Mouse (Mus musculus) embryonic facial prominence, embryonic 14.5 days (tissue): ENCODE data around the gene Vmn1r73. TPM values are rescaled to one million over a fixed set of nuclear protein-coding genes. Genes with fewer than 3 reads are reported as not detected.

Source experiments
- ATAC-seq: fragments of 200-750 bp; cut with Nextera tagmentation; 2 replicates; pipeline ENCODE4 v1.8.0; 2017; ENCODE audit warnings: low read depth, moderate number of reproducible peaks, moderate TSS enrichment
- DNase-seq: peaks from one replicate; pipeline ENCODE4 v3.0.0-alpha.2; 2015; ENCODE audit warnings: low spot score
- H3K27ac ChIP-seq: fragments of 300-500 bp; sonication (generic); replicated peaks from 2 replicates; pipeline ENCODE4 v1.5.1; 2014; ENCODE audit warnings: low read depth, mild to moderate bottlenecking, low read length, moderate library complexity
- H3K27me3 ChIP-seq: fragments of 300-500 bp; sonication (generic); replicated peaks from 2 replicates; pipeline ENCODE4 v1.6.1; 2014; ENCODE audit warnings: low read length; ENCODE audit not compliant: control insufficient read depth, insufficient read depth
- H3K36me3 ChIP-seq: fragments of 300-500 bp; sonication (generic); 2 replicates; pipeline ENCODE4 v1.6.1; 2014; ENCODE audit warnings: low read length, mixed read lengths; ENCODE audit not compliant: control insufficient read depth, insufficient read depth
- H3K4me1 ChIP-seq: fragments of 300-500 bp; sonication (generic); 2 replicates; pipeline ENCODE4 v1.6.1; 2014; ENCODE audit warnings: antibody characterized with exemption, low read length; ENCODE audit not compliant: control insufficient read depth, insufficient read depth
- H3K4me2 ChIP-seq: fragments of 300-500 bp; sonication (generic); 2 replicates; pipeline ENCODE4 v1.6.1; 2014; ENCODE audit warnings: low read depth, mild to moderate bottlenecking, low read length, moderate library complexity, mixed read lengths
- H3K4me3 ChIP-seq: fragments of 300-500 bp; sonication (generic); 2 replicates; pipeline ENCODE4 v1.5.1; 2014; ENCODE audit warnings: low read depth, mild to moderate bottlenecking, low read length
- H3K9ac ChIP-seq: fragments of 300-500 bp; sonication (generic); 2 replicates; pipeline ENCODE4 v1.6.1; 2014; ENCODE audit warnings: low read depth, mild to moderate bottlenecking, low read length, moderate library complexity, mixed read lengths
- H3K9me3 ChIP-seq: fragments of 300-500 bp; sonication (generic); 2 replicates; pipeline ENCODE4 v1.6.1; 2016; ENCODE audit warnings: low read length; ENCODE audit not compliant: control insufficient read depth
- WGBS: fragments of 180-500 bp; shearing (Covaris S2); extraction: QIAGEN DNeasy Blood & Tissue Kit; methylation state at CpG from one replicate; pipeline ENCODE4 v1.1.7; 2014; 5-methylcytosine and 5-hydroxymethylcytosine counted together
- polyA plus RNA-seq: library from polyadenylated mRNA; unstranded; fragments of >200 nt; fragmentation: Nextera tagmentation; extraction: Ambion mirVana; gene quantifications from 2 replicates; pipeline ENCODE4 v1.2.1, GENCODE M21; 2014

Vmn1r73 gene
- polyA plus RNA-seq: not detected in 2 replicates

DNA sequence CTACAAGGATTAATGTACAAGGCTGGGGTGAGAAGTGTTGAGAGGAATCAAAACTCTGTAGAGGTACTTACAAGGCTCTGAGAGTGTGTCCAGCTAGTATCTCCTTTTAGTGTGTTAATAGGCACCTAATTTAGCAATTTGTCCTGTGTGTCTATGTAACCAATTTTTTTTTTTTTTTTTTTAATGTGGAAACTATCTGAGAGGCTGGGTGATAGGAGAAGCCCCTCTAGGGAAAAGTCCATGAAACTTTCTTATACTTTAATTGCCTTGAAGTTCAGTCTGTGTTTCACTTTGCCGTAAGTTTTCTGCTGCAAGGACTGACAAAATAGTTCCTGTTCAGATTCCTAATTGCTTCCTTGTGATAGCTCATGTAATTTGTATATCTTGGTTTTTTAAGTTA is at the start of gene Vmn1r73:
Vmn1r73 (plus strand) TSS at position 301 of the 400 bp plus-strand sequence.
- Histone ChIP-seq H3K9me3 (peaks cover 34% of the 10 kb centered on the region), H3K4me1 (no peaks in the 10 kb centered on the region), H3K4me2 (no peak within 1 kb of the TSS), H3K27me3 (no peaks in the 10 kb centered on the region), H3K36me3 (no peaks in the 10 kb centered on the region), H3K27ac (no peak within 1 kb of the TSS), H3K9ac (no peak within 1 kb of the TSS), H3K4me3 (no peak within 1 kb of the TSS)
- DNase-seq (no peak), ATAC-seq (no peak)
- 80% methylated on average over 1 of the region's 1 CpGs for WGBS

Other genes with a start within 250 kb of the Vmn1r73 start
- not detected in 2 replicates for gene Zscan4-ps2, start 216.0 kb upstream of the Vmn1r73 start, polyA plus RNA-seq
- not detected in 2 replicates for gene Zscan4-ps3, start 121.0 kb upstream of the Vmn1r73 start, polyA plus RNA-seq
- gene Vmn1r72, start 50.1 kb upstream of the Vmn1r73 start, polyA plus RNA-seq: not detected in 2 replicates
- gene Vmn1r74, start 103.7 kb downstream of the Vmn1r73 start, polyA plus RNA-seq: not detected in 2 replicates
- not detected in 2 replicates for gene Vmn1r75, start 144.4 kb downstream of the Vmn1r73 start, polyA plus RNA-seq
- gene Vmn1r76, start 207.9 kb downstream of the Vmn1r73 start, polyA plus RNA-seq: not detected in 2 replicates